Mouse (Mus musculus): ENCODE measurements around the gene Krtap19-2.

The Krtap19-2 gene

DNA sequence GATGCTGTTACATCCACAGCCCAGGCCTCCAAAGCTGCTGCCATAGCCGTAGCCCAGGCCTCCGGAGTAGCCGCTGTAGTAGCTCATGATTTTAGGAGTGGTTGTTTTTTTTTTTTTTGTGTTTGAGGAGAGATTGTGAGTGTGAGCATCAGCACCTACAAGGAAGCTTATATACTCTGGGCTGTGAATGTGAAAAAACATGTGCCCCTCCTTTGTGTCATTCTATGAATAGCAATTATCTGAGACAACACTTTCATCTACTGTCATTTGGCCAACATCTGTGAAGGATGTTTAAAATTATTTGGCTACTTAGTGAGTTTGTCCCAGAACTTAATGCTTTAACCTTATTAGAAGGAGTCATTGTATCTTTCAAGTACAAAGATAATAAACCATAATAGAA lies at the start of gene Krtap19-2:
Krtap19-2 (minus strand) TSS at position 101 of the 400 bp plus-strand sequence.
- no peak for DNase-seq (ENCODE audit: low spot score)

DNA sequence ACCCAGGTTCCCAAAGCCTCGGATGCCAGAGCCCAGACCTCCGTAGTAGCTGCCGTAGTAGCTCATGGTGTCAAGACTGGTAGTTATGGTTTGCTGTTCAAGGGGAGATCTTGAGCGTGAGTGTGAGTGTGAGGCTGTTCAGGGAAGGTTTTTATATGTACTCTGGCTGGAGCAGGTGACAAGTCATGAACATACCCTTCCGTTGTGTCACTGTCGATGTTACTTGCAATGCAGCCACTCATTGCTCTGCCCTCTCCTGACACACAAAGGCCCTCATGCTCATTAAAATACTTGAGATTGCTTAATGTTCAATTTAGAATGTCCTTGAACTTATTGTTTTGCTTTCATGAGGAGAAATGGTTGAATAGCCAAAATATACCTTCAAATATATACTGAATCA lies 22.3 kb upstream of the Krtap19-2 start, which contains the start of gene Krtap19-5:
Krtap19-5 (minus strand) TSS at position 101 of the 400 bp plus-strand sequence.
- DNase-seq (ENCODE audit: low spot score): no peak

DNA sequence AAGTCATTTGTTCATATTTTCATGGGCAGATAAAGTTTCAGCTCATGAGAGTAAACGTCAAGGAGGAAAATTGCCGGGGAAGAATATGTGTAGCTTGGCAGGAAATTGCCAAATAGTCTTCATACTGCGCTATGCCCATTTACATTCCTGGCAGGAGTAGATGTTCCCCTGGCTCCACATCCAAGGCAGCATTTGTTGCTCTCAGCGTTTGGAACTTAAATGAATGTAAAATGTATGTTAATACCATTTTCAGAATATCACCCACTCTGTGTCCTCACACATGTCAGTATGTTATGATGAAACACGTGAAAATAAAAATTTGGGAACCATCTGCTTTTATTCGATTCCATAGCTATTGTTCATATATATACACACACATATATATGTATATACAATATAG lies 12.8 kb upstream of the Krtap19-2 start:
- DNase-seq (ENCODE audit: low spot score): no peak

DNA sequence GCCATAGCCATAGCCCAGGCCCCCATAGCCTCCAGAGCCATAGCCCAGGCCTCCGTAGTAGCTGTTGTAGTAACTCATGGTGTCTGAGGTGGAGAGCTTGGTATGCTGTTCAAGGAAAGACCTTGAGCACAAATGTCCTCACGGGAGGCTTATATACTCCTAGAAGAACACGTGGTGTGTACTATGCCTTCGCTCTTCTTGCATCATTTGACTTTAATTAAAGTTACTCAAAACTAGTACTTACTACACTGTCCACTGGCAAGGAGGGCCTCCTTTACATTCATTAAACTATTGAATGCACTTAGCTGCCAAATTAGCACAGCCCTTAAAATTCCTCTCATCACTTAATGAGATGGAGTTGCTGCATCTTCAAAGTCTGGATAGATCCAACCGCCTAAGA lies 10.9 kb upstream of the Krtap19-2 start, which contains the start of gene Krtap19-4:
Krtap19-4 (minus strand) TSS at position 101 of the 400 bp plus-strand sequence.
- no peak for DNase-seq (ENCODE audit: low spot score)

DNA sequence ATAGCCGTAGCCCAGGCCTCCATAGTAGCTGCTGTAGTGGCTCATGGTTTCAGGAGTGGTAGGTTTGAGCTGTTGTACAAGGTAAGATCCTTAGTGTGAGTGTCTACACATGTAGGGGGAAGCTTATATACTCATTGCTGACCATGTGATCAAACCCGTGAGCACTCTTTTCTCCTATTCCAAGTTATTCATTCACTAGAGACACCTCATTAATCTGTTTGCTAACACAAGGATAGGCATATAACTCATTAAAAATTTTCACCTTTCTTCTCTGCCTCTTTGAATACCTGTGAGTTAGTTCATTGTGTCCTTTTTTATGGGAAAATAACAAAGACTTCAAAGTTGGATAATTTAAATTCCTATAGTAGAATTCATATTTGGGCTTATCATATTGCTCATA lies 3.9 kb upstream of the Krtap19-2 start, which contains the start of gene Krtap19-3:
Krtap19-3 (minus strand) TSS at position 101 of the 400 bp plus-strand sequence.
- DNase-seq (ENCODE audit: low spot score): no peak

DNA sequence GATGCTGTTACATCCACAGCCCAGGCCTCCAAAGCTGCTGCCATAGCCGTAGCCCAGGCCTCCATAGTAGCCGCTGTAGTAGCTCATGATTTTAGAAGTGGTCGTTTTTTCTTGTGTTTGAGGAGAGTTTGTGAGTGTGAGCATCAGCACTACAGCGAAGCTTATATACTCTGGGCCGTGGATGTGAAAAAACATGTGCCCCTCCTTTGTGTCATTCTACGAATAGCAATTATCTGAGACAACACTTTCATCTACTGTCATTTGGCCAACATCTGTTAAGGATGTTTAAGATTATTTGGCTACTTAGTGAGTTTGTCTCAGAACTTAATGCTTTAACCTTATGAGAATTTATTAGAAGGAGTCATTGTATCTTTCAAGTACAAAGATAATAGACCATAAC lies 4.8 kb downstream of the Krtap19-2 start, which contains the start of gene Krtap19-1:
Krtap19-1 (minus strand) TSS at position 101 of the 400 bp plus-strand sequence.
- no peak for DNase-seq (ENCODE audit: low spot score)

DNA sequence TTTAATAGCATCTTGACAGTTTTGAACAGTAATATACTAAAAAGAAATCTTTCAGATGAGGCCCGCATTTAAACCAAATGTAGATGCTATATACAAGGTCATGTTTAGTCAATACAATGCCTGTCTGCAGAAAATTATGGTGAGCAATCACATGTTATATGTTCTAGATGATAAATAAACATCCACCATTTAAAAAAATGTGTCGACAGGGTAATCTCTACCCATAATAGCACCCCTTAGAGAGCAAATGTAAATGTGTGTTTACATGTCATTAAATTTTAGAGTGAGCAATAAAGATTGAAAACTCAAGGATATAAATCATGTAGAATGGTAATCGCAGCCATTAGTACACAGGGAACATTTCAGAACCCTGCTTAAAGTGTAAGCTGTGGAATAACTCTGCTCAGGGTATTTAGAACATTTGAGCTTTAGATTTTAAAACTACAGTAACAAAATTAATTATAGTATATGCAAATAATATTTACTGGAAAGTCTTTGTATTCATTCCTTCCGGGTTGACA lies 9.1 kb downstream of the Krtap19-2 start:
- DNase-seq (ENCODE audit: low spot score): no peak

DNA sequence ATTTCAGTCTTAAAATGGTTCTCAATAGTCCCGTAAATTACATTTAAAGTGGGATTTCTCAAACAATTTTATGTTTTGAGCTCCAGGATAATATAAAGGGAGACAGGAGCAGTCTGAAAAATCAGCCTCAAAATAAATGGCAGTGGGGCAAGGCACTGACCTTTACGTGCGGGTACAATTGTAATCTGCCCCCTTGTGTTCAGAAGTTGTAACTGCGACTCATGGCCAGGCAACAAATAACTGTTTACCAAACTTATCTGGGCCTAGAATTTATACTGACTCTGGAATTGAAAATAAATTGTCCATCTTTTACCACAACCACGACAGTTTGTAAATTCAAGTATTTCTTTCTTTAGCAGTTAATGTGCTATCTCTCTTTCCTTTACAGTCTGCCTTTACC lies 22.6 kb downstream of the Krtap19-2 start:
- DNase-seq (ENCODE audit: low spot score): no peak

DNA sequence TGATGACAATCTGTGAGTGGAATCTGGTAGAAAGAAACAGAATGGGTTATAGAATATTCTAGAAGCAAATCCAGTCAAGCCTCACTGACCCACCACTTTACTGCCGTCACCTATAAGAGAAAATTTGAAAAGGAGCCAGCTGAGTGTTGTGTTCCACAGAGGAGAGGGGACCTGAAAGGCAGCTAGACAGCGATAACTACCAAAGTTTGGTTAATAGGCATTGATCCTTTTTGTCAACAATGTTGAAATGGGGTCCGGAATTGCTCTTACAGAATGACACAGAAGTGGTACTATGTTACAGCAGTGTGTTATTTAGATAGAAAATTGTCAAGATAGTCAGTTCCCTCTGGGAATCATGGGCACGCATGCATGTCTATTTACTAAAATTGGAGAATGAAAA lies 25.5 kb downstream of the Krtap19-2 start:
- no peak for DNase-seq (ENCODE audit: low spot score)

DNA sequence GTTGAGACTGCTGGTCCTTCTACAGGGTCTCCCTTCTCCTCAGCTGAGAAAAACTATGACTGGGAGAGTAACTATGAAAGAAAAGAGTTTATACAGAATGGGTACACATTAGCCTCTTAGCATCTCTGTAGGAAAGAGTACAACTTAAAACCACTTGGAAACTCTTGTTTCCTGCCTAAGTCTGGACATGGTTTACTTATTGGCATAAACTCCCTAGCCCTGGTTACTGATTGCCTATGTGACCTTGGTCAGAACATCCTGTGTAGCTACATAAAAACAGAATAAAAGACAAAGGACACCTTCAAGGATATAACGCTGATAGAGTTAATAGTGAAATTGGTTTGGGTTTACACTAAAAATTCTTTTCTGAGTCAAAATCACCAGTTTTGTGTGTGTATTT lies 26.7 kb downstream of the Krtap19-2 start:
- no peak for DNase-seq (ENCODE audit: low spot score)

DNA sequence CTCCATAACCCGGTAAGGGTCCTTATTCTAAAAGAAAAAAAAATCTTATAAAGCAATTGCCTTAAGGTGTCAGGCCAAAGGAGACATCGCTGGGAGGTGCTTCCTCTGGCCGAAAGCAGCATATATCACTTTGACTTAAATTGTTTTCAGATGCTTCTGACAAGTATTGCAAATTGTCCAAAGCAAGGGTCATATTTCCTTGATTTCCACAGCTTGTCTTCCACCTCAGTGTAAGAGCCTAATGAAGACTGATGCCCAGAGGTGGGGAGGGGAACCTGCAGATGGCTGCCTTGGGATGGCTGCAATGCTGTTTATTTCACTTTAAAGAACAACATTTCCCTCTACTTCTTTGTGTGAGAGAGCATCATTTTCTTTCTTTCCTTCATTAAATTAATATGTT lies 47.1 kb downstream of the Krtap19-2 start:
- no peak for DNase-seq (ENCODE audit: low spot score)

DNA sequence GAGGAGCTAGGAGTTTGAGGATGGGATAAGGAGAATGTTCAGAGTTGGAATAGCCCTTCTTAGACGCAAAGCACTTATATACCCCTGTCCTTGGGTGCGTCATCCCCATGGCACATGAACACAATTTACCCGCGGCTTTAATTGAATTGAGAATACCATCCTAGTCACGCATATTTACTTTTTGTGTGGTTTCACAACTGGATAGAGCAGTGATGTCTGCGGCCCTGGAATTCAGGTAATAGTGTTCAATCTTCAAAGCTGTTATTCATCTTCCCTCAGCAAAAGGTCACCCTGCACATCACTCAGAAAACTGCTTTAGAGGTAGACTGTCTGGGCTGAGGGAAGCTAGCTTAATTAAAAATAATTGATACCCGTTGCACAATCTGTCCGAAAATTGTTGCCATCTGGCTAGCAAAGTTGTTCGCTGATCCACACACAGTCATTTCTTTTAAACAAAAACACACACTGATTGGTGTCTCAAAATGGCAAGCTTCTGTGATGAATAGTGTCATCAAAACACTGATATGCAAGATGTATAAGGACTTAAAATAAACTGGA lies 47.9 kb downstream of the Krtap19-2 start, which contains the start of gene Krtap14:
Krtap14 (minus strand) TSS at position 51 of the 558 bp plus-strand sequence.
- DNase-seq (ENCODE audit: low spot score): no peak

DNA sequence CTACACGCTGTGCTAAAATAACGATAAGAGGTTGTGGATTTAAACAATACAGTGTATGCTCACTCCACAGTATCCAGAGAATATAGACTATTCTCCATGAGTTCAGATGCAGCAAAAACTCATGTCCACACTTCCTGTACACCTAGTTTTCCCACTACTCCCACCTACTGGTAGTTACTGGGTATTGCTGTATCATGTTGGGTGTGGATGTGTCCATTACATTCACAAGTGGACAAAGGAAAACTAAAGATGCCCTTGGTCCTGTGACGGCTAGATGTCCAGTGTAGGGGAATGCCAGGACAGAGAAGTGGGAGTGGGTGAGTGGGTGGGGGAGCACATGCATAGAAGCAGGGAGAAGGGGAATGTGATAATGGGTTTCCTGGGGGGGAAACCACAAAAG lies 50.3 kb downstream of the Krtap19-2 start:
- no peak for DNase-seq (ENCODE audit: low spot score)

Data from spleen, adult 12 weeks (tissue).